Mouse (Mus musculus) hindbrain, embryonic 16.5 days (tissue): Measurements from ENCODE around the gene 2510009E07Rik. TPM values are rescaled to one million over a fixed set of nuclear protein-coding genes. Genes with fewer than 3 reads are reported as not detected.

Experiments used
- ATAC-seq: fragments of 200-750 bp; cut with Nextera tagmentation; 2 replicates; pipeline ENCODE4 v1.8.0; 2017; ENCODE audit warnings: moderate TSS enrichment, moderate library complexity
- H3K27ac ChIP-seq: fragments of 300-500 bp; sonication (generic); 2 replicates; pipeline ENCODE4 v1.5.1; 2014; ENCODE audit warnings: low read depth, mild to moderate bottlenecking, control low read depth, low read length, moderate library complexity
- H3K27me3 ChIP-seq: fragments of 300-500 bp; sonication (generic); replicated peaks from 2 replicates; pipeline ENCODE4 v1.6.1; 2014; ENCODE audit warnings: low read length; ENCODE audit not compliant: control insufficient read depth, insufficient read depth
- H3K36me3 ChIP-seq: fragments of 300-500 bp; sonication (generic); 2 replicates; pipeline ENCODE4 v1.6.1; 2014; ENCODE audit warnings: mild to moderate bottlenecking, low read length, moderate library complexity, mixed read lengths; ENCODE audit not compliant: control insufficient read depth, insufficient read depth
- H3K4me1 ChIP-seq: fragments of 300-500 bp; sonication (generic); 2 replicates; pipeline ENCODE4 v1.6.1; 2014; ENCODE audit warnings: low read depth, low read length; ENCODE audit not compliant: control insufficient read depth, insufficient read depth
- H3K4me2 ChIP-seq: fragments of 300-500 bp; sonication (generic); 2 replicates; pipeline ENCODE4 v1.6.1; 2014; ENCODE audit warnings: mild to moderate bottlenecking, low read length, control low read depth, moderate library complexity
- H3K4me3 ChIP-seq: fragments of 300-500 bp; sonication (generic); 2 replicates; pipeline ENCODE4 v1.5.1; 2014; ENCODE audit warnings: mild to moderate bottlenecking, low read length, control low read depth, moderate library complexity
- H3K9ac ChIP-seq: fragments of 300-500 bp; sonication (generic); 2 replicates; pipeline ENCODE4 v1.6.1; 2014; ENCODE audit warnings: low read depth, mild to moderate bottlenecking, control low read depth, low read length, moderate library complexity
- H3K9me3 ChIP-seq: fragments of 300-500 bp; sonication (generic); 2 replicates; pipeline ENCODE4 v1.6.1; 2014; ENCODE audit warnings: mild to moderate bottlenecking, low read length, moderate library complexity; ENCODE audit not compliant: control insufficient read depth
- WGBS: fragments of 180-500 bp; shearing (Covaris S2); extraction: QIAGEN DNeasy Blood & Tissue Kit; methylation state at CpG from one replicate; pipeline ENCODE4 v1.1.7; 2014; 5-methylcytosine and 5-hydroxymethylcytosine counted together
- polyA plus RNA-seq: library from polyadenylated mRNA; unstranded; fragments of >200 nt; fragmentation: Nextera tagmentation; extraction: Ambion mirVana; gene quantifications from 2 replicates; pipeline ENCODE4 v1.2.1, GENCODE M21; 2015

Gene 2510009E07Rik
- polyA plus RNA-seq, 1 experiment from 2014 or later: 42.6 TPM

GRCm38 (mm10) chr16:21664633-21665363 is 29.7 kb downstream of the 2510009E07Rik start:
- peak overlapping the region; percentile 6; the same call in 1 of the 2 replicates for H3K4me3 ChIP-seq
- H3K4me2 ChIP-seq: peak overlapping the region; percentile 44
- H3K9ac ChIP-seq: peak overlapping the region; percentile 19; the same call in 1 of the 2 replicates
- peaks cover 16% of the 10 kb centered on the region for H3K4me1 ChIP-seq
- H3K36me3 ChIP-seq: no peaks in the 10 kb centered on the region
- H3K9me3 ChIP-seq: 0 out of 2 replicates have a peak, but pooled peaks cover 2% of the 10 kb centered on the region
- ATAC-seq: peak; percentile 81
- H3K27ac ChIP-seq: peak overlapping the region; percentile 54
- WGBS: 11% methylated on average over 18 of the region's 18 CpGs
- H3K27me3 ChIP-seq: no peaks in the 10 kb centered on the region

GRCm38 (mm10) chr16:21655961-21656360 is 38.5 kb downstream of the 2510009E07Rik start:
- H3K27me3 ChIP-seq: no peaks in the 10 kb centered on the region
- no peak overlapping the region for H3K4me3 ChIP-seq
- no peak overlapping the region; the same call in none of the 2 replicates for H3K27ac ChIP-seq
- H3K36me3 ChIP-seq: peaks cover 12% of the 10 kb centered on the region
- peaks cover 8% of the 10 kb centered on the region; the same call in 1 of the 2 replicates for H3K4me1 ChIP-seq
- ATAC-seq: no peak
- no peak overlapping the region for H3K4me2 ChIP-seq
- no peak overlapping the region for H3K9ac ChIP-seq
- no peaks in the 10 kb centered on the region for H3K9me3 ChIP-seq
- 80% methylated on average over 9 of the region's 9 CpGs for WGBS

- Histone ChIP-seq H3K9ac (no peak overlapping the region), H3K9me3 (no peaks in the 10 kb centered on the region), H3K27me3 (no peaks in the 10 kb centered on the region), H3K36me3 (peaks cover 12% of the 10 kb centered on the region), H3K4me1 (peaks cover 8% of the 10 kb centered on the region; the same call in 1 of the 2 replicates), H3K27ac (0 out of 2 replicates have a peak overlapping the region, but pooled peaks have one; percentile 21), H3K4me3 (no peak overlapping the region), H3K4me2 (no peak overlapping the region)
- ATAC-seq: peak; percentile 41; the same call in 1 of the 2 replicates
- WGBS: 20% methylated on average over 6 of the region's 6 CpGs
These were observed 39.2 kb downstream of the 2510009E07Rik start for GRCm38 (mm10) chr16:21655291-21655690.

GRCm38 (mm10) chr16:21654384-21654783 is 40.1 kb downstream of the 2510009E07Rik start:
- WGBS: 28% methylated on average over 5 of the region's 5 CpGs
- ATAC-seq: peak; percentile 58
- Histone ChIP-seq H3K9me3 (no peaks in the 10 kb centered on the region), H3K4me2 (no peak overlapping the region), H3K27ac (0 out of 2 replicates have a peak overlapping the region, but pooled peaks have one; percentile 16), H3K4me1 (peaks cover 8% of the 10 kb centered on the region; the same call in 1 of the 2 replicates), H3K9ac (no peak overlapping the region), H3K36me3 (peaks cover 11% of the 10 kb centered on the region), H3K27me3 (no peaks in the 10 kb centered on the region), H3K4me3 (no peak overlapping the region)

GRCm38 (mm10) chr16:21653151-21653550 is 41.3 kb downstream of the 2510009E07Rik start:
- Histone ChIP-seq H3K27me3 (no peaks in the 10 kb centered on the region), H3K4me1 (peaks cover 8% of the 10 kb centered on the region; the same call in 1 of the 2 replicates), H3K36me3 (peaks cover 10% of the 10 kb centered on the region), H3K9ac (no peak overlapping the region), H3K27ac (no peak overlapping the region), H3K4me3 (no peak overlapping the region), H3K4me2 (no peak overlapping the region), H3K9me3 (no peaks in the 10 kb centered on the region)
- ATAC-seq: no peak
- 77% methylated on average over 15 of the region's 15 CpGs for WGBS

GRCm38 (mm10) chr16:21651161-21651560 is 43.3 kb downstream of the 2510009E07Rik start:
- Histone ChIP-seq H3K9me3 (no peaks in the 10 kb centered on the region), H3K36me3 (peaks cover 10% of the 10 kb centered on the region), H3K4me2 (no peak overlapping the region), H3K27ac (no peak overlapping the region), H3K27me3 (no peaks in the 10 kb centered on the region), H3K4me3 (no peak overlapping the region), H3K4me1 (peaks cover 8% of the 10 kb centered on the region; the same call in 1 of the 2 replicates), H3K9ac (no peak overlapping the region)
- WGBS: 86% methylated on average over 4 of the region's 4 CpGs
- no peak for ATAC-seq

DNA sequence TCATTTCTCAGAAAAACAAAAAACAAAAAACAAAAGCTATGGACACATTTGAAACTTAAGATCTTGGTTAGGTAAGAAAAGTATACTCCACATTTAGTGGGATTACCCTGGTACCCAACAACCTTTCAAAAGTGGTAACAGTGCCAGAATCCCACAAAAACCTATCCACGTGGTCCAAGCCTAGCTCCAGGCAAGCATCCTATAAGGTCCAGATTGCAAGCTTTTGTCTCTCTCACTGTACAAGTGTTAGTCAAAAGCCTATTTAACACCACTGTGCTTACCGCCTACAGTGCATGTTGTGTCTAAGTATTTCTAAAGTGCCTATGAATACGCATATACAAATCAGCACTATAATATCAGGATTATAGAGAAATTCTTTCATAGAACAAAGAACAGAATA is 44.2 kb downstream of the 2510009E07Rik start:
- H3K9ac ChIP-seq: no peak overlapping the region
- no peak for ATAC-seq
- H3K4me3 ChIP-seq: no peak overlapping the region
- H3K36me3 ChIP-seq: peaks cover 10% of the 10 kb centered on the region
- H3K4me2 ChIP-seq: no peak overlapping the region
- 77% methylated on average over 3 of the region's 3 CpGs for WGBS
- H3K4me1 ChIP-seq: peaks cover under 1% of the 10 kb centered on the region; the same call in 1 of the 2 replicates
- H3K27me3 ChIP-seq: no peaks in the 10 kb centered on the region
- no peak overlapping the region for H3K27ac ChIP-seq
- H3K9me3 ChIP-seq: no peaks in the 10 kb centered on the region

DNA sequence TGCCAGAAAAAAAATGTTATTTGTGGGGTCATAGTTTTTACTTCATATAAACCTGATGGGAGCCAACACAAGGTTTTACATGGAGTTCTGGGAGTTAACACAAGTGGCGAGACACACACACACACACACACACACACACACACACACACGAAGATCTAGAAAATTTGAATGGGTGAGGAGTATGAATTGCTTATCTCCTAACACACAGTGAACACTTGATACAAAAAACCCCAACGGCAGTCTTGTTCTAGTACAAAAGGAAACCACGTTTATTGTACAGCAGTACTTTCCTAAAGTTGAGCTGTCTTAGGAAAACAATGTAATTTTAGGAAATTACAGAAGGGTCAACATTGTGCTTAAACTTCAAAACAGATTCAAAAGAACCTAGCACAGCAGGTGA is 45.7 kb downstream of the 2510009E07Rik start:
- peaks cover 10% of the 10 kb centered on the region for H3K36me3 ChIP-seq
- no peak overlapping the region for H3K4me2 ChIP-seq
- H3K9me3 ChIP-seq: no peaks in the 10 kb centered on the region
- peaks cover 7% of the 10 kb centered on the region for H3K4me1 ChIP-seq
- no peak overlapping the region for H3K4me3 ChIP-seq
- no peak for ATAC-seq
- 87% methylated on average over 4 of the region's 4 CpGs for WGBS
- no peaks in the 10 kb centered on the region for H3K27me3 ChIP-seq
- H3K27ac ChIP-seq: no peak overlapping the region
- H3K9ac ChIP-seq: no peak overlapping the region

DNA sequence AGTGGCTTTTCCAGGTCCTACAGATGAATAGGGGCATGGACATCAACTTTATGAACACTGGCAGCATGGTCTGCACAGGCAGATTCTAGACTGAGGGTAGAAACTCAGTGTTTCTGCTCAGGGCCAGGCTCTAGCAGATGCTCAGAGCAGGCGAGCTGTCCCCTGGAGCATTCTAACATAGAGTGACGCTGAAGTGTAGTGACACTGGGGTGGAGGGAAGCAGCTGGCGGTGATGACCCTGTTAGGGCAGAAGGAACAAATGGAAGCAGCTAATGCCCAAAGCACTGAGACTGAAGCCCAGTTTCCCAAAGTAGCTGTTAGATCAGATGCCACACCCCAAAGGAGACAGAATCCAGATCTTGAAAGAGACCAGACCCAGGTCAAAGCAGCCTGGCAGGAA is 48.0 kb downstream of the 2510009E07Rik start:
- Histone ChIP-seq H3K4me3 (no peak overlapping the region), H3K4me2 (no peak overlapping the region), H3K9ac (no peak overlapping the region), H3K36me3 (no peaks in the 10 kb centered on the region), H3K27ac (no peak overlapping the region), H3K4me1 (peaks cover 8% of the 10 kb centered on the region), H3K9me3 (no peaks in the 10 kb centered on the region), H3K27me3 (no peaks in the 10 kb centered on the region)
- no peak for ATAC-seq
- 56% methylated on average over 3 of the region's 3 CpGs for WGBS
